Mouse (Mus musculus) CH12.LX (cell line): ENCODE results near the gene Hoxa10. TPM values are rescaled to one million over a fixed set of nuclear protein-coding genes. Genes with fewer than 3 reads are reported as not detected.

Source experiments
- DNase-seq: peaks from one replicate; pipeline ENCODE4 v3.0.0-alpha.2; 2013; ENCODE audit errors: extremely low read depth
- H3K27ac ChIP-seq: 2 replicates; pipeline ENCODE4 v1.5.1; 2012; ENCODE audit warnings: low read depth, mild to moderate bottlenecking, control low read depth, moderate library complexity; ENCODE audit not compliant: insufficient read depth
- H3K27me3 ChIP-seq: replicated peaks from 2 replicates; pipeline ENCODE3; 2012; ENCODE audit warnings: inconsistent platforms
- H3K36me3 ChIP-seq, 2 experiments: replicated peaks in 1 of 2; 2 replicates each; pipeline versions ENCODE3 to v1.6.1; 2012; ENCODE audit warnings: inconsistent platforms in 1 of 2, low read length in 1 of 2, mild to moderate bottlenecking in 1 of 2, mixed read lengths in 1 of 2, moderate library complexity in 1 of 2; ENCODE audit not compliant: control insufficient read depth in 1 of 2, insufficient read depth in 1 of 2
- H3K4me1 ChIP-seq, 2 experiments: 2 replicates each; pipeline ENCODE4 v1.6.1; 2012; ENCODE audit warnings: inconsistent platforms in 1 of 2, moderate library complexity in 1 of 2; ENCODE audit not compliant: insufficient read depth in 2 of 2, control insufficient read depth in 1 of 2
- H3K4me2 ChIP-seq: 2 replicates; pipeline ENCODE4 v1.6.1; 2012; ENCODE audit warnings: low read depth, mild to moderate bottlenecking, control low read depth; ENCODE audit not compliant: poor library complexity, insufficient read depth, severe bottlenecking
- H3K4me3 ChIP-seq, 3 experiments: fragments of 150-350 bp in 1 of 3; sonication (generic) in 1 of 3; replicated peaks in 1 of 3; 2 replicates each; pipeline versions ENCODE3 to v1.5.1; 2011 to 2012; ENCODE audit warnings: low read depth in 2 of 3, low read length in 2 of 3, mild to moderate bottlenecking in 2 of 3, moderate library complexity in 2 of 3, control low read depth in 1 of 3, improper control_type of control experiment in 1 of 3, inconsistent platforms in 1 of 3, mixed read lengths in 1 of 3; ENCODE audit not compliant: poor library complexity in 1 of 3
- H3K79me2 ChIP-seq: replicated peaks from 2 replicates; pipeline ENCODE4 v1.6.1; 2012; ENCODE audit warnings: mild to moderate bottlenecking, moderate library complexity; ENCODE audit not compliant: control insufficient read depth, poor library complexity, insufficient read depth, severe bottlenecking; ENCODE audit errors: extremely low read depth
- H3K9ac ChIP-seq: 2 replicates; pipeline ENCODE4 v1.6.1; 2012; ENCODE audit warnings: low read depth, mild to moderate bottlenecking, control low read depth, moderate library complexity; ENCODE audit not compliant: insufficient read depth
- H3K9me3 ChIP-seq: replicated peaks from 2 replicates; pipeline ENCODE3; 2012; ENCODE audit warnings: low read length, inconsistent platforms, mixed read lengths
- BHLHE40 ChIP-seq: IDR thresholded peaks from 2 replicates; pipeline ENCODE4 v1.6.1; 2011; ENCODE audit warnings: mild to moderate bottlenecking, low read depth, low read length, improper control_type of control experiment
- CHD2 ChIP-seq: IDR thresholded peaks from 2 replicates; pipeline ENCODE4 v1.6.1; 2011; ENCODE audit warnings: low read length, improper control_type of control experiment
- ETS1 ChIP-seq: conservative IDR thresholded peaks from 2 replicates; pipeline ENCODE4 v1.6.1; 2012; ENCODE audit warnings: low read depth, mild to moderate bottlenecking, inconsistent platforms, low read length, improper control_type of control experiment, moderate library complexity
- HCFC1 ChIP-seq: IDR thresholded peaks from 2 replicates; pipeline ENCODE4 v1.6.1; 2012; ENCODE audit warnings: low read depth, mild to moderate bottlenecking, inconsistent platforms, low read length, improper control_type of control experiment
- JUN ChIP-seq: IDR thresholded peaks from 2 replicates; pipeline ENCODE4 v1.6.1; 2011; ENCODE audit warnings: low read depth, mild to moderate bottlenecking, low read length, improper control_type of control experiment, moderate library complexity; ENCODE audit not compliant: insufficient read depth
- MAFK ChIP-seq: IDR thresholded peaks from 2 replicates; pipeline ENCODE4 v1.6.1; 2011; ENCODE audit warnings: low read length, improper control_type of control experiment; ENCODE audit not compliant: insufficient replicate concordance
- MAX ChIP-seq: IDR thresholded peaks from 2 replicates; pipeline ENCODE4 v1.6.1; 2011; ENCODE audit warnings: low read length, improper control_type of control experiment
- MXI1 ChIP-seq: IDR thresholded peaks from 2 replicates; pipeline ENCODE4 v1.6.1; 2011; ENCODE audit warnings: mild to moderate bottlenecking, low read depth, low read length, improper control_type of control experiment
- NRF1 ChIP-seq: IDR thresholded peaks from 2 replicates; pipeline ENCODE4 v1.6.1; 2014; ENCODE audit warnings: low read depth, mild to moderate bottlenecking, inconsistent platforms, low read length, improper control_type of control experiment, moderate library complexity
- POLR2A ChIP-seq: IDR thresholded peaks from 2 replicates; pipeline ENCODE4 v1.6.1; 2011; ENCODE audit warnings: low read depth, mild to moderate bottlenecking, improper control_type of control experiment, low read length
- POLR2AphosphoS2 ChIP-seq: IDR thresholded peaks from 2 replicates; pipeline ENCODE4 v1.6.1; 2011; ENCODE audit warnings: low read depth, low read length, improper control_type of control experiment
- RCOR1 ChIP-seq: conservative IDR thresholded peaks from 2 replicates; pipeline ENCODE4 v1.6.1; 2012; ENCODE audit warnings: low read depth, mild to moderate bottlenecking, inconsistent platforms, low read length, improper control_type of control experiment
- SMC3 ChIP-seq: IDR thresholded peaks from 2 replicates; pipeline ENCODE4 v1.6.1; 2011; ENCODE audit warnings: low read depth, low read length, improper control_type of control experiment
- USF1 ChIP-seq: IDR thresholded peaks from 2 replicates; pipeline ENCODE4 v1.6.1; 2014; ENCODE audit warnings: low read depth, mild to moderate bottlenecking, inconsistent platforms, low read length, improper control_type of control experiment
- ZKSCAN1 ChIP-seq: IDR thresholded peaks from 2 replicates; pipeline ENCODE4 v1.6.1; 2012; ENCODE audit warnings: low read depth, inconsistent platforms, low read length, improper control_type of control experiment, borderline replicate concordance
- ZNF384 ChIP-seq: IDR thresholded peaks from 2 replicates; pipeline ENCODE4 v1.6.1; 2012; ENCODE audit warnings: low read depth, low read length, improper control_type of control experiment, inconsistent platforms
- dilution Hi-C: fragments of 300-500 bp; cut with MboI; formaldehyde crosslinking; loops from 2 replicates; pipeline ENCODE4 v1.14.3; 2020; ENCODE audit warnings: low sequenced_read_pairs; ENCODE audit not compliant: extremely low pct_unique_long_range_greater_than_20kb, extremely low pct_ligation_motif_present
- in situ Hi-C: fragments of 300-500 bp; cut with MboI; formaldehyde crosslinking; loops from 3 replicates; pipeline ENCODE4 v1.14.3; 2019; ENCODE audit warnings: low sequenced_read_pairs, low pct_ligation_motif_present, low pct_unique_long_range_greater_than_20kb, mixed read lengths
- polyA plus RNA-seq: library from polyadenylated mRNA; unstranded; fragments of >175 nt; gene quantifications from 2 replicates; pipeline ENCODE4 v1.2.1, GENCODE M21; 2012; ENCODE audit warnings: low read depth; ENCODE audit not compliant: insufficient read length
- total RNA-seq, 2 experiments: library from RNA; depleted of rRNA; stranded (reverse); fragments of 300-350 nt in 1 of 2; fragments of >200 nt in 1 of 2; gene quantifications; 2 replicates each; pipeline ENCODE4 v1.2.3; 2012 to 2014

Gene Hoxa10
- total and polyA plus RNA-seq, 3 experiments: 5.2 to 14.5 (median 14.3) TPM

GRCm38 (mm10) chr6:52238976-52239375 lies 1.7 kb downstream of the Hoxa10 start:
- H3K27ac ChIP-seq: no peak overlapping the region
- H3K36me3 ChIP-seq: peaks cover under 1 to 28% of the 10 kb centered on the region in 2 experiments
- H3K4me3 ChIP-seq: peak overlapping the region in 1 of 3 experiments; percentile 60
- DNase-seq: no peak
- H3K4me1 ChIP-seq: peaks cover 0 to 12% of the 10 kb centered on the region in 2 experiments; a peak in 2 of 4 replicates
- no peaks in the 10 kb centered on the region for H3K79me2 ChIP-seq
- dilution Hi-C loops (no loop called here), in situ Hi-C loops (no loop called here)
- H3K27me3 ChIP-seq: no peaks in the 10 kb centered on the region
- no peak overlapping the region; the same call in 1 of the 2 replicates for H3K9ac ChIP-seq
- peaks cover 20% of the 10 kb centered on the region for H3K9me3 ChIP-seq
- TF ChIP-seq JUN: no peak
- H3K4me2 ChIP-seq: no peak overlapping the region; the same call in 1 of the 2 replicates

GRCm38 (mm10) chr6:52238155-52238545 lies 2.5 kb downstream of the Hoxa10 start:
- in situ Hi-C loops: no loop called here
- Histone ChIP-seq H3K9ac (no peak overlapping the region), H3K9me3 (peaks cover 27% of the 10 kb centered on the region), H3K4me2 (no peak overlapping the region), H3K36me3 (peaks cover 2 to 36% of the 10 kb centered on the region in 2 experiments), H3K4me3 (no peak overlapping the region), H3K79me2 (no peaks in the 10 kb centered on the region), H3K27me3 (no peaks in the 10 kb centered on the region), H3K4me1 (peaks cover 0 to 12% of the 10 kb centered on the region in 2 experiments; a peak in 2 of 4 replicates), H3K27ac (no peak overlapping the region)
- no peak for DNase-seq
- dilution Hi-C loops: no loop called here
- no peak for TF ChIP-seq NRF1
- no peak for TF ChIP-seq ZNF384
- no peak for TF ChIP-seq USF1
- TF ChIP-seq RCOR1: no peak
- TF ChIP-seq CHD2: no peak
- TF ChIP-seq POLR2A: no peak
- TF ChIP-seq BHLHE40: no peak
- TF ChIP-seq MAFK: no peak
- no peak for TF ChIP-seq SMC3
- no peak for TF ChIP-seq MAX
- no peak for TF ChIP-seq ZKSCAN1
- no peak for TF ChIP-seq POLR2AphosphoS2
- TF ChIP-seq ETS1: no peak
- TF ChIP-seq HCFC1: no peak
- no peak for TF ChIP-seq MXI1
